Mouse (Mus musculus) hindbrain, embryonic 11.5 days (tissue): ENCODE measurements around the gene Foxred1. TPM values are rescaled to one million over a fixed set of nuclear protein-coding genes. Genes with fewer than 3 reads are reported as not detected.

Experiments used
- polyA plus RNA-seq: library from polyadenylated mRNA; unstranded; fragments of >200 nt; fragmentation: Nextera tagmentation; extraction: Ambion mirVana; gene quantifications from 2 replicates; pipeline ENCODE4 v1.2.1, GENCODE M21; 2014

The Foxred1 gene
- polyA plus RNA-seq, 1 experiment from 2014 or later: 30.7 TPM

Other genes starting within 250 kb of the Foxred1 start
- gene St3gal4, start 91.8 kb downstream of the Foxred1 start, polyA plus RNA-seq: 11.7 and 13.7 TPM in 2 replicates
- gene Dcps, start 35.0 kb downstream of the Foxred1 start, polyA plus RNA-seq: 91.3 and 95.8 TPM in 2 replicates
- 95.4 and 96.8 TPM in 2 replicates for gene Srpr, start 10.9 kb downstream of the Foxred1 start, polyA plus RNA-seq
- gene Tirap, start 10.8 kb downstream of the Foxred1 start, polyA plus RNA-seq: 11.9 and 14.3 TPM in 2 replicates
- 71.4 and 84.8 TPM in 2 replicates for gene Fam118b, start 56.8 kb upstream of the Foxred1 start, polyA plus RNA-seq
- 27.1 and 29.6 TPM in 2 replicates for gene Rpusd4, start 56.8 kb upstream of the Foxred1 start, polyA plus RNA-seq
- 13.4 and 21.9 TPM in 2 replicates for gene Cdon, start 210.1 kb upstream of the Foxred1 start, polyA plus RNA-seq